Mouse (Mus musculus) MEL (cell line): ENCODE measurements around the gene Ccdc194. TPM values are rescaled to one million over a fixed set of nuclear protein-coding genes. Genes with fewer than 3 reads are reported as not detected.
A peak's percentile ranks its signal among the peaks of the same experiment; 100 is the strongest.

Experiments
- DNase-seq: peaks from one replicate; pipeline ENCODE4 v3.0.0; 2011; ENCODE audit warnings: low read depth, low spot score
- H3K27ac ChIP-seq: 2 replicates; pipeline ENCODE4 v1.5.1; 2012; ENCODE audit warnings: low read depth, mild to moderate bottlenecking, control low read depth, low read length, moderate library complexity; ENCODE audit not compliant: control insufficient read depth
- H3K27me3 ChIP-seq, 2 experiments: fragments of 150-350 bp in 1 of 2; sonication (generic) in 1 of 2; 2 replicates each; pipeline ENCODE4 v1.6.1; 2012; ENCODE audit warnings: low read length in 2 of 2, mild to moderate bottlenecking in 2 of 2, improper control_type of control experiment in 1 of 2, moderate library complexity in 1 of 2; ENCODE audit not compliant: insufficient read depth in 2 of 2, control insufficient read depth in 1 of 2
- H3K36me3 ChIP-seq, 2 experiments: 2 replicates each; pipeline ENCODE4 v1.6.1; 2012 to 2014; ENCODE audit warnings: low read length in 2 of 2, improper control_type of control experiment in 1 of 2, inconsistent platforms in 1 of 2, mild to moderate bottlenecking in 1 of 2; ENCODE audit not compliant: insufficient read depth in 2 of 2, control insufficient read depth in 1 of 2
- H3K4me1 ChIP-seq, 2 experiments: fragments of 150-350 bp in 1 of 2; sonication (generic) in 1 of 2; 2 replicates each; pipeline ENCODE4 v1.6.1; 2012; ENCODE audit warnings: low read length in 2 of 2, improper control_type of control experiment in 1 of 2, mild to moderate bottlenecking in 1 of 2; ENCODE audit not compliant: insufficient read depth in 2 of 2, control insufficient read depth in 1 of 2
- H3K4me3 ChIP-seq, 2 experiments: fragments of 150-350 bp in 1 of 2; sonication (generic) in 1 of 2; 2 replicates each; pipeline ENCODE4 v1.5.1; 2012; ENCODE audit warnings: low read depth in 2 of 2, low read length in 2 of 2, mild to moderate bottlenecking in 2 of 2, moderate library complexity in 2 of 2, control low read depth in 1 of 2, improper control_type of control experiment in 1 of 2; ENCODE audit not compliant: control insufficient read depth in 1 of 2, insufficient read depth in 1 of 2
- H3K79me2 ChIP-seq: 2 replicates; pipeline ENCODE4 v1.6.1; 2012; ENCODE audit warnings: mild to moderate bottlenecking, low read length, moderate library complexity; ENCODE audit not compliant: control insufficient read depth, poor library complexity, insufficient read depth
- H3K9ac ChIP-seq: 2 replicates; pipeline ENCODE4 v1.6.1; 2012; ENCODE audit warnings: low read depth, mild to moderate bottlenecking, control low read depth, low read length, moderate library complexity; ENCODE audit not compliant: control insufficient read depth, poor library complexity, severe bottlenecking
- H3K9me3 ChIP-seq: fragments of 150-350 bp; sonication (generic); replicated peaks from 2 replicates; pipeline ENCODE4 v1.6.1; 2012; ENCODE audit warnings: mild to moderate bottlenecking, low read length, improper control_type of control experiment, moderate library complexity; ENCODE audit not compliant: insufficient read depth
- CHD1 ChIP-seq: IDR thresholded peaks from 2 replicates; pipeline ENCODE4 v1.6.1; 2012; ENCODE audit warnings: low read depth, mild to moderate bottlenecking, inconsistent platforms, low read length, improper control_type of control experiment
- CTCF ChIP-seq, 3 experiments: IDR thresholded peaks in 2 of 3; conservative IDR thresholded peaks in 1 of 3; 2 replicates each; pipeline ENCODE4 v1.5.1; 2011 to 2012; ENCODE audit warnings: low read length in 3 of 3, low read depth in 2 of 3, mild to moderate bottlenecking in 2 of 3, improper control_type of control experiment in 1 of 3, inconsistent platforms in 1 of 3, mixed read lengths in 1 of 3, moderate library complexity in 1 of 3; ENCODE audit not compliant: control insufficient read depth in 1 of 3, insufficient read depth in 1 of 3, poor library complexity in 1 of 3, severe bottlenecking in 1 of 3
- E2F4 ChIP-seq: IDR thresholded peaks from 2 replicates; pipeline ENCODE4 v1.6.1; 2011; ENCODE audit warnings: low read depth, low read length, improper control_type of control experiment, borderline replicate concordance
- ELF1 ChIP-seq: IDR thresholded peaks from 2 replicates; pipeline ENCODE4 v1.6.1; 2014; ENCODE audit warnings: low read depth, mild to moderate bottlenecking, inconsistent platforms, low read length, improper control_type of control experiment, moderate library complexity
- EP300 ChIP-seq, 2 experiments: IDR thresholded peaks; 2 replicates each; pipeline ENCODE4 v1.6.1; 2011; ENCODE audit warnings: improper control_type of control experiment in 2 of 2, low read length in 2 of 2, low read depth in 1 of 2, mild to moderate bottlenecking in 1 of 2
- GABPA ChIP-seq: IDR thresholded peaks from 2 replicates; pipeline ENCODE4 v1.6.1; 2012; ENCODE audit warnings: low read depth, mild to moderate bottlenecking, inconsistent platforms, low read length, improper control_type of control experiment, moderate library complexity
- GATA1 ChIP-seq: IDR thresholded peaks from 2 replicates; pipeline ENCODE4 v1.6.1; 2011; ENCODE audit warnings: low read depth, low read length, improper control_type of control experiment
- KAT2A ChIP-seq: conservative IDR thresholded peaks from 2 replicates; pipeline ENCODE4 v1.6.1; 2012; ENCODE audit warnings: low read depth, low read length, improper control_type of control experiment, inconsistent platforms
- MAZ ChIP-seq: IDR thresholded peaks from 2 replicates; pipeline ENCODE4 v1.6.1; 2012; ENCODE audit warnings: low read depth, mild to moderate bottlenecking, inconsistent platforms, low read length, improper control_type of control experiment
- MXI1 ChIP-seq: IDR thresholded peaks from 2 replicates; pipeline ENCODE4 v1.6.1; 2011; ENCODE audit warnings: mild to moderate bottlenecking, low read depth, low read length, improper control_type of control experiment
- RAD21 ChIP-seq: IDR thresholded peaks from 2 replicates; pipeline ENCODE4 v1.6.1; 2011; ENCODE audit warnings: mild to moderate bottlenecking, low read depth, low read length, improper control_type of control experiment
- USF2 ChIP-seq, 2 experiments: IDR thresholded peaks; 2 replicates each; pipeline ENCODE4 v1.6.1; 2011 to 2012; ENCODE audit warnings: improper control_type of control experiment in 2 of 2, low read length in 2 of 2, borderline replicate concordance in 1 of 2, inconsistent platforms in 1 of 2, low read depth in 1 of 2, mild to moderate bottlenecking in 1 of 2; ENCODE audit not compliant: insufficient read depth in 1 of 2
- ZMIZ1 ChIP-seq: IDR thresholded peaks from 2 replicates; pipeline ENCODE4 v1.6.1; 2012; ENCODE audit warnings: low read depth, mild to moderate bottlenecking, inconsistent platforms, low read length, improper control_type of control experiment, moderate library complexity
- ZNF384 ChIP-seq: IDR thresholded peaks from 2 replicates; pipeline ENCODE4 v1.6.1; 2012; ENCODE audit warnings: low read depth, mild to moderate bottlenecking, inconsistent platforms, low read length, improper control_type of control experiment
- polyA plus RNA-seq, 2 experiments: library from polyadenylated mRNA; stranded (reverse) in 1 of 2; unstranded in 1 of 2; fragments of >175 nt in 1 of 2; fragments of >200 nt in 1 of 2; gene quantifications; 2 replicates each; pipeline versions ENCODE4 v1.2.1 to v1.2.4; 2012; ENCODE audit warnings: low replicate concordance in 2 of 2, low read depth in 1 of 2; ENCODE audit not compliant: insufficient read length in 2 of 2, insufficient read depth in 1 of 2, missing spikeins in 1 of 2
- total RNA-seq: library from RNA; depleted of rRNA; stranded (reverse); fragments of 300-350 nt; gene quantifications from 2 replicates; pipeline ENCODE4 v1.2.3, GENCODE M21; 2012

Gene Ccdc194
- total and polyA plus RNA-seq, 3 experiments, result not detected

- Histone ChIP-seq H3K27ac (no peak within 1 kb of the TSS), H3K9me3 (no peaks in the 10 kb centered on the region), H3K79me2 (no peaks in the 10 kb centered on the region), H3K4me1 (no peaks in the 10 kb centered on the region; a peak in 1 of 4 replicates), H3K36me3 (no peaks in the 10 kb centered on the region), H3K4me3 (no peak within 1 kb of the TSS), H3K27me3 (no peaks in the 10 kb centered on the region), H3K9ac (no peak within 1 kb of the TSS)
- no peak for TF ChIP-seq MAZ
- no peak for TF ChIP-seq CTCF (IDR thresholded peaks at IDR 0.05 in 2 of 3, conservative IDR thresholded peaks at IDR 0.05 in 1 of 3; ENCODE audit: control insufficient read depth in 1 of 3, insufficient read depth in 1 of 3, low read depth in 2 of 3, low read length in 3 of 3, poor library complexity in 1 of 3, severe bottlenecking in 1 of 3)
- no peak for TF ChIP-seq MXI1
- TF ChIP-seq ZNF384, result 0 out of 2 replicates have a peak, but pooled peaks have one; percentile 79
- DNase-seq, result no peak
These were observed 41.0 kb upstream of the Ccdc194 start, which contains the start of gene Nxnl1 for GRCm38 (mm10) chr8:71566501-71566900. Gene Nxnl1, minus strand, starts transcription at chr8:71566601.

- peaks cover 4 to 7% of the 10 kb centered on the region in 2 experiments; a peak in 3 of 4 replicates for H3K4me1 ChIP-seq
- peak; percentile 19 to 48 (median 27); a peak in 4 of 6 replicates for TF ChIP-seq CTCF (IDR thresholded peaks at IDR 0.05 in 2 of 3, conservative IDR thresholded peaks at IDR 0.05 in 1 of 3; ENCODE audit: control insufficient read depth in 1 of 3, insufficient read depth in 1 of 3, low read depth in 2 of 3, low read length in 3 of 3, poor library complexity in 1 of 3, severe bottlenecking in 1 of 3)
- TF ChIP-seq ELF1, result no peak
- TF ChIP-seq RAD21, result peak; percentile 8; the same call in 1 of the 2 replicates
- no peak for TF ChIP-seq USF2 (IDR thresholded peaks at IDR 0.05; ENCODE audit: borderline replicate concordance in 1 of 2, insufficient read depth in 1 of 2, low read depth in 1 of 2, low read length in 2 of 2)
- H3K27me3 ChIP-seq, result no peaks in the 10 kb centered on the region
- H3K27ac ChIP-seq, result no peak overlapping the region
- DNase-seq, result no peak
- H3K4me3 ChIP-seq, result no peak overlapping the region
- H3K79me2 ChIP-seq, result no peaks in the 10 kb centered on the region
- H3K36me3 ChIP-seq, result peaks cover 0 to 4% of the 10 kb centered on the region in 2 experiments; a peak in 2 of 4 replicates
- no peak overlapping the region for H3K9ac ChIP-seq
- H3K9me3 ChIP-seq, result no peaks in the 10 kb centered on the region
These were observed 38.5 kb upstream of the Ccdc194 start for GRCm38 (mm10) chr8:71563992-71564391.

GRCm38 (mm10) chr8:71562751-71563150, 37.2 kb upstream of the Ccdc194 start:
- no peaks in the 10 kb centered on the region for H3K9me3 ChIP-seq
- H3K27me3 ChIP-seq, result no peaks in the 10 kb centered on the region
- no peak overlapping the region for H3K27ac ChIP-seq
- no peak overlapping the region for H3K4me3 ChIP-seq
- H3K36me3 ChIP-seq, result peaks cover 0 to 7% of the 10 kb centered on the region in 2 experiments; a peak in 2 of 4 replicates
- DNase-seq, result no peak
- H3K79me2 ChIP-seq, result no peaks in the 10 kb centered on the region
- no peak for TF ChIP-seq KAT2A
- TF ChIP-seq E2F4, result no peak
- TF ChIP-seq ZMIZ1, result no peak
- TF ChIP-seq USF2 (IDR thresholded peaks at IDR 0.05; ENCODE audit: borderline replicate concordance in 1 of 2, insufficient read depth in 1 of 2, low read depth in 1 of 2, low read length in 2 of 2), result no peak
- no peak for TF ChIP-seq GABPA
- no peak for TF ChIP-seq CHD1
- TF ChIP-seq EP300 (IDR thresholded peaks at IDR 0.05; ENCODE audit: low read depth in 1 of 2, low read length in 2 of 2), result no peak
- no peak for TF ChIP-seq CTCF (IDR thresholded peaks at IDR 0.05 in 2 of 3, conservative IDR thresholded peaks at IDR 0.05 in 1 of 3; ENCODE audit: control insufficient read depth in 1 of 3, insufficient read depth in 1 of 3, low read depth in 2 of 3, low read length in 3 of 3, poor library complexity in 1 of 3, severe bottlenecking in 1 of 3)
- TF ChIP-seq GATA1, result no peak
- H3K9ac ChIP-seq, result no peak overlapping the region
- peaks cover 4 to 11% of the 10 kb centered on the region in 2 experiments; a peak in 3 of 4 replicates for H3K4me1 ChIP-seq
